Mouse (Mus musculus): ENCODE data around the gene Ust. TPM values are rescaled to one million over a fixed set of nuclear protein-coding genes. Genes with fewer than 3 reads are reported as not detected.
A peak's percentile ranks its signal among the peaks of the same experiment; 100 is the strongest.

Gene Ust
- total and polyA plus RNA-seq, 2 experiments from 2014 or later: 8.0 to 14.8 TPM

DNA sequence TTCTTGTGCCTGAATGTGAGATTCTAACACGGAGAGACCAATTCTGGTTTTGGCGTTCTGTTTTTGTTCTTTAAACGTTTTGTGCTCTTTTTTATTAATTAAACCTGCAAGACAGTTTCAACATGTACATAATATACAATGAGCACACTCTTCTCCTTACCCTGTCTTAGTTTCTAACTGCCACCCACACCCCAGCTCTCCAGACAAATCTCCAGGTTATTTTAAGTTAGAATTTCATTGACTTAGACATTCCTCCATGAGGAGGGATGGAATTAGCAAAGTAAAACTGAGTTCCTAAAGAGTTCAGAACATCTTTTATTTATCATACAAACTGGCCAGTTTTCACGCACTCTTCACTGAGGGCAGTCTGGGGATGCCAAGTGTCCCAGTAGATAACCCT lies 248.9 kb downstream of the Ust start:
- no peak overlapping the region for H3K27ac ChIP-seq
- no peak for ATAC-seq
- no peaks in the 10 kb centered on the region for H3K36me3 ChIP-seq (ENCODE audit: insufficient read depth, low read length)

GRCm38 (mm10) chr10:8259716-8260115 lies 258.9 kb downstream of the Ust start:
- Histone ChIP-seq H3K36me3 (ENCODE audit: insufficient read depth, low read length) (no peaks in the 10 kb centered on the region), H3K27me3 (ENCODE audit: insufficient read depth, low read length) (no peaks in the 10 kb centered on the region), H3K27ac (no peak overlapping the region), H3K4me3 (ENCODE audit: low read length) (no peak overlapping the region), H3K4me1 (ENCODE audit: insufficient read depth, low read length) (no peaks in the 10 kb centered on the region), H3K9ac (replicated peaks; ENCODE audit: low read length) (no peak overlapping the region), H3K4me2 (ENCODE audit: low read depth, low read length) (no peak overlapping the region), H3K9me3 (ENCODE audit: low read length) (no peaks in the 10 kb centered on the region)
- ATAC-seq: no peak
- no peak for DNase-seq (ENCODE audit: low spot score)
- WGBS: 49% methylated on average over 4 of the region's 4 CpGs
- TF ChIP-seq CTCF (IDR thresholded peaks at IDR 0.05; ENCODE audit: low read depth): no peak

More for the DNA sequence above, 248.9 kb downstream of the Ust start:
- no peak for DNase-seq (ENCODE audit: low spot score)
- H3K4me1 ChIP-seq (ENCODE audit: insufficient read depth, low read length): no peaks in the 10 kb centered on the region
- no peak for TF ChIP-seq CTCF (IDR thresholded peaks at IDR 0.05; ENCODE audit: low read depth)
- 92% methylated on average over 4 of the region's 4 CpGs for WGBS
- H3K27me3 ChIP-seq (ENCODE audit: insufficient read depth, low read length): no peaks in the 10 kb centered on the region
- H3K9me3 ChIP-seq (ENCODE audit: low read length): no peaks in the 10 kb centered on the region
- H3K4me2 ChIP-seq (ENCODE audit: low read depth, low read length): no peak overlapping the region
- H3K4me3 ChIP-seq (ENCODE audit: low read length): no peak overlapping the region
- H3K9ac ChIP-seq (replicated peaks; ENCODE audit: low read length): no peak overlapping the region

DNA sequence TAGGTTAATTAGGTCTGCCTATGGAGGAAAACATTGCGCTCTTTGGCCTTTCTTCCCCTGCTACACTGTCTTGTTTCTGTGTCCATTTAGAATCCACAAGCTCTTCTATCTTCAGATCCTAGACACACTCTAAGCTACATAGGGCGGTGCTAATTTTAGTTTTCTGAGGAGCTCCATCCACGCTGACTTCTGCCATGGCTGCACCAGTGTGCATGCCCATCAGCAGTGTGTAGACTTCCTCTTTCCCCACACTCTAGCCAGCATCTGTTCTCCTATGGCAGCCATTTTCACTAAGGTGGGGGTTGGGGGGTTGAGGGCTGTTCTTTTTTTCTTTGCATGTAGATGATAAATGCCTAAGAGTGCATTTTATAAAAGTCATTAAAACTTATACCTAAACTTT lies 268.6 kb downstream of the Ust start:
- ATAC-seq: no peak
- Histone ChIP-seq H3K36me3 (ENCODE audit: insufficient read depth, low read length) (peaks cover 4% of the 10 kb centered on the region; the same call in 1 of the 2 replicates), H3K4me3 (ENCODE audit: low read length) (no peak overlapping the region), H3K27me3 (ENCODE audit: insufficient read depth, low read length) (no peaks in the 10 kb centered on the region), H3K4me2 (ENCODE audit: low read depth, low read length) (no peak overlapping the region), H3K9ac (replicated peaks; ENCODE audit: low read length) (no peak overlapping the region), H3K4me1 (ENCODE audit: insufficient read depth, low read length) (no peaks in the 10 kb centered on the region), H3K9me3 (ENCODE audit: low read length) (no peaks in the 10 kb centered on the region), H3K27ac (no peak overlapping the region)
- no peak for DNase-seq (ENCODE audit: low spot score)
- 95% methylated on average over 3 of the region's 3 CpGs for WGBS
- TF ChIP-seq CTCF (IDR thresholded peaks at IDR 0.05; ENCODE audit: low read depth): no peak

- H3K27ac ChIP-seq: no peak overlapping the region
- ATAC-seq (0 out of 2 replicates have a peak, but pooled peaks have one; percentile 58), DNase-seq (ENCODE audit: low spot score) (peak; percentile 90)
- H3K36me3 ChIP-seq (ENCODE audit: insufficient read depth, low read length): no peaks in the 10 kb centered on the region
- H3K9me3 ChIP-seq (ENCODE audit: low read length): no peaks in the 10 kb centered on the region
- no peaks in the 10 kb centered on the region for H3K27me3 ChIP-seq (ENCODE audit: insufficient read depth, low read length)
- no peak overlapping the region for H3K4me2 ChIP-seq (ENCODE audit: low read depth, low read length)
- no peak overlapping the region for H3K9ac ChIP-seq (replicated peaks; ENCODE audit: low read length)
- TF ChIP-seq CTCF (IDR thresholded peaks at IDR 0.05; ENCODE audit: low read depth): peak; percentile 78
- no peaks in the 10 kb centered on the region for H3K4me1 ChIP-seq (ENCODE audit: insufficient read depth, low read length)
- no peak overlapping the region for H3K4me3 ChIP-seq (ENCODE audit: low read length)
- 12% methylated on average over 4 of the region's 4 CpGs for WGBS
These were observed 276.3 kb downstream of the Ust start for GRCm38 (mm10) chr10:8242336-8242735.

- H3K4me3 ChIP-seq (ENCODE audit: low read length): no peak overlapping the region
These were observed 277.9 kb downstream of the Ust start for GRCm38 (mm10) chr10:8240703-8241102.

GRCm38 (mm10) chr10:8240242-8240641 lies 278.4 kb downstream of the Ust start:
- Histone ChIP-seq H3K9me3 (ENCODE audit: low read length) (no peaks in the 10 kb centered on the region), H3K4me3 (ENCODE audit: low read length) (no peak overlapping the region), H3K9ac (replicated peaks; ENCODE audit: low read length) (no peak overlapping the region), H3K36me3 (ENCODE audit: insufficient read depth, low read length) (no peaks in the 10 kb centered on the region), H3K4me1 (ENCODE audit: insufficient read depth, low read length) (no peaks in the 10 kb centered on the region), H3K27me3 (ENCODE audit: insufficient read depth, low read length) (no peaks in the 10 kb centered on the region), H3K27ac (no peak overlapping the region), H3K4me2 (ENCODE audit: low read depth, low read length) (no peak overlapping the region)
- peak; percentile 95 for TF ChIP-seq CTCF (IDR thresholded peaks at IDR 0.05; ENCODE audit: low read depth)
- ATAC-seq (peak; percentile 68; the same call in 1 of the 2 replicates), DNase-seq (ENCODE audit: low spot score) (peak; percentile 93)
- WGBS: 11% methylated on average over 3 of the region's 3 CpGs

More at GRCm38 (mm10) chr10:8240703-8241102, 277.9 kb downstream of the Ust start:
- DNase-seq (ENCODE audit: low spot score) (no peak), ATAC-seq (no peak)
- H3K9me3 ChIP-seq (ENCODE audit: low read length): no peaks in the 10 kb centered on the region
- no peak for TF ChIP-seq CTCF (IDR thresholded peaks at IDR 0.05; ENCODE audit: low read depth)
- H3K27me3 ChIP-seq (ENCODE audit: insufficient read depth, low read length): no peaks in the 10 kb centered on the region
- no peak overlapping the region for H3K4me2 ChIP-seq (ENCODE audit: low read depth, low read length)
- no peak overlapping the region for H3K27ac ChIP-seq
- WGBS: 72% methylated on average over 3 of the region's 4 CpGs
- no peaks in the 10 kb centered on the region for H3K4me1 ChIP-seq (ENCODE audit: insufficient read depth, low read length)
- no peaks in the 10 kb centered on the region for H3K36me3 ChIP-seq (ENCODE audit: insufficient read depth, low read length)
- no peak overlapping the region for H3K9ac ChIP-seq (replicated peaks; ENCODE audit: low read length)

DNA sequence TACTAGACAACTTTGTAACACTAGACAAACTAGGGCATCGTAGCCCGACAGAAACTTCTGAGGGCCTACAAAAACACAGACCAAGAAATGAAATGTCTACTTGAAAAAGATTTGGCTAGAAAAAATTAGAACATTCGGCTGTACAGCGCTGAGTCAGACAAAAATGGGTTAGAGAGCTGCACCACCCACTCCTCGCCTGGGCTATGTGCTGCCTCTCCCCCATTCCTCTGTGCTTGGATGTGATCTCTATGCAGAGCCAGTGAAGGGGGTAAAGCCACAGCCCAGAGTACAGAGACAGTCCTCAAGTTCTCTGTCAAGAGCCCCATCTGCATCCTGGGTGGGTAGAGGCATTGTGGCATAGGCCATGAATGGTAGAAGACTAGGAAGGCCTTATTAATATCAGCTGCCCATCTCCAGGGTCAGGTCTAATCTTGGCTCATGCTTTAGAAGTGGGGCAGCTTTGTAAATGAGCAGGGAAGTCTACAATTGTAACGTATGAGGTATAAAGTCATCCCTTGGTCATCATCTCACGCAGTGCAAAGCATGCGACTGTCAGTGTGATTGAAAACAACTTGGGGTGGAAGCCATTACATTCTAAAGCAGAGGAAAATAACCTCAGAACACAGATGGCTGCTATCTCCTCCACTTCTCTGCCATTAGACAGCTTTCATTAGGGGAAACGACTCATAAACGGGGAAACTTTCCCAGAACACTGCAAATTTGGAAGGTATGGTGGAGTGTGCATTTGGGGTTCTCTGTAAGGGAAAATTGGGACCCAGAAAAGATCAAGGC lies 281.6 kb downstream of the Ust start:
- H3K27ac ChIP-seq: no peak overlapping the region
- 87% methylated on average over 10 of the region's 10 CpGs for WGBS
- no peak overlapping the region for H3K4me3 ChIP-seq (ENCODE audit: low read length)
- H3K4me1 ChIP-seq (ENCODE audit: insufficient read depth, low read length): no peaks in the 10 kb centered on the region
- DNase-seq (ENCODE audit: low spot score): no peak
- no peaks in the 10 kb centered on the region for H3K27me3 ChIP-seq (ENCODE audit: insufficient read depth, low read length)
- H3K36me3 ChIP-seq (ENCODE audit: insufficient read depth, low read length): no peaks in the 10 kb centered on the region
- ATAC-seq: no peak
- TF ChIP-seq CTCF (IDR thresholded peaks at IDR 0.05; ENCODE audit: low read depth): no peak
- H3K4me2 ChIP-seq (ENCODE audit: low read depth, low read length): no peak overlapping the region
- no peaks in the 10 kb centered on the region for H3K9me3 ChIP-seq (ENCODE audit: low read length)
- H3K9ac ChIP-seq (replicated peaks; ENCODE audit: low read length): no peak overlapping the region
